Mouse (Mus musculus) fibroblast of lung, adult 2 months (primary cell): ENCODE measurements around the gene Btnl9.
"Not testable (repeated sequence)": the region's sequence is repeated elsewhere in the genome, so short reads cannot be mapped to it uniquely, and the experiment has no call there.

ENCODE experiments used
- DNase-seq: peaks from one replicate; pipeline ENCODE4 v3.0.0-alpha.2; 2011; ENCODE audit warnings: low read depth

The Btnl9 gene

DNA sequence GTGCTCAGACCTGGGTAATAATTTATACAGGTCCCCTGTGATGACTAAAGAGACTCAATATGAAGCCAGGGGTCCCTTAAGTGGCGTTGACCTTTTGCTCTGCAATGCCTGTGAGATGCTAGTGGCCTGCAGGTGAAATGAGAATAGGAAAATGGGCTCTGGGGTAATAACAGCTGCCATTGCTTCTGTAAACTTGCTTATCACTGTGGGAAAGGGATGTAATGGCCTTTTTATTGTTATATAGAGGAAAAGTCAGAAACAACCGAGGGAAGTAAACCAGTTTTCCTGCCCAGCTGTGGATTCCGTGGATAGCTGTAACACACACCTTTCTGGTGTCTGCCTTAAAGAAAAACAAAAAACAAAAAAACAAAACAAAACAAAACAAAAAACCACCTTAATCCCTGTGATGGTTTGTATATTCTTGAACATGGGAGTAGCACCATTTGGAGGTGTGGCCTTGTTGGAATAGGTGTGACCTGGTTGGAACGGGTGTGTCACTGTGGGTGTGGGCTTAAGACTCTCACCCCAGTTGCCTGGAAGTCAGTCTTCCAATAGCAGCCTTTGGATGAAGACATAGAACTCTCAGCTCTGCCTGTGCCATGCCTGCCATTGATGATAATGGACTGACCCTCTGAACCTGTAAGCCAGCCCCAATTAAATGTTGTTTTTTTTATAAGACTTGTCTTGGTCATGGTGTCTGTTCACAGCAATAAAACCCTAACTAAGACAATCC is 10.7 kb downstream of the Btnl9 start:
- DNase-seq = not testable (repeated sequence)

DNA sequence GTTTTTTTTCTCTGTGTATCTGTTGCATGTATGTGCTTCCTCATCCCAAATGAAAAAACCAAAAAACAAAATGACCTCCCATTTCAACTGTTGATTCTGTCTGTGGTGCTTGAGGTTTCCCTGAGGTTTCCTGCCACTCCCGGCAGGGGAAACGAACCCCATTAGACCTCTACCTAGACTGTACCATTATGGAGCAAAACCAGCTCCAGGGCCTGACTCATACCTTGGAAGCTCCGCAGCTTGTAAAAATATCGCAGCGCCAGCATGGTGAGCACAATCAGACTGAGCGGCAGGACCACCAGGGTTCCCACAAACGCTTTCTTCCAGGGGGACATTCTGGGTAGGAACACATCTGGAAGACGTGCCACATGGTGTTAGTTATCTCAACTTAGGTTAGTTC is 11.6 kb downstream of the Btnl9 start:
- DNase-seq = no peak

DNA sequence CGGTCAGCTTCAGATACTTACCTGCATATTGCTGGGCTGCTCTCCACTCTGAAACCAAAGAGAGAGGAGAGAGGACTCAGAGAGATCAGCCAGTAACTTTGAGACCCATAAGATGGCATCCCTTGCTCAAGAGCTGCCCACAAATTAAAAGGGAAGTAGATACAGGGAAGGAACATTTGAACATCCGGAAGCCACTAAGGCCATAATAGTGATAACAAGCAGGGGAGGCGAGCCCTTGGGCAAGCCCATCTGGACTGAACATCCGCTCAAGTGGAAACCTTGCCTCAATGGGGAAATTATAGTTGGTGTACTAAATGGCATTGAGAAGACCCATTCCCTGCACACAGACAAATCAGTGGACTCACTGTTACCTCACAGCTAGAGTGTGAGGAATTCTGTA is 16.4 kb downstream of the Btnl9 start:
- DNase-seq = no peak

DNA sequence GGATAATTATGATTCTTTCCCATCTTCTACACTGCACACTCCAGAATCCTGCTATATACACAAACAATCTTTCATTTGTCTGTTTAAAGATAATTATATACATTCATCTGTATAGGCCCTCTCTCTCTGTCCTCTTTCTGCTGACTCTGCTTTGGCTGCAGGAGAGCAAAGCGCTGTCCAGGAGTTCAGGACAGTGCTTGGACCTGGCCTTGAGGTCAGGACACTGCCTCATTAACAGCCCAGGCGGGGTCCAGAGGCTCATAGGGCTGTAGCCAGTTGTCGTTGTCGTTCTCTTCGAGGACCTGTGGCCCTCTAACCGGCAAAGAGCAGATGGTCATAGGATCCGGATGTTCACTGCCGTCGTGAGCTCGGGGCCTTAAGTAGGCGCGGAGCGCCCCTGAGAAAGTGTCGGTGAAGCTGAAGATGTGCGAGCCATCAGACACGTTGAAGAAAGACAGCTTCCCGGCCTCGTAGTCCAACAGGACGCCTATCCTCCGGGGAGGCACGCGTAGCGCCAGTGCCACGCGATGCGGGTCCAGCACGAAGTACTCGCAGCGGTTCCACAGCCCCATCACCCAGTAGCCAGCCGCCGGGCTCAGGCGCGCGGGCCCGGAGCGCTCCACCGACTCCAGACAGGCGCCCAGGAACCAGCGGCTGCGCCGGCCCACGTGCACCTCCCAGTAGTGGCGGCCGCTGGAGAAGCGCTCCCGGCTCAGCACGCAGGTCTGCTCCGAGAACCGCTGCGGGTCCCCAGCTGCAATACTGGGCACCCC is 17.9 kb downstream of the Btnl9 start:
- no peak for DNase-seq

DNA sequence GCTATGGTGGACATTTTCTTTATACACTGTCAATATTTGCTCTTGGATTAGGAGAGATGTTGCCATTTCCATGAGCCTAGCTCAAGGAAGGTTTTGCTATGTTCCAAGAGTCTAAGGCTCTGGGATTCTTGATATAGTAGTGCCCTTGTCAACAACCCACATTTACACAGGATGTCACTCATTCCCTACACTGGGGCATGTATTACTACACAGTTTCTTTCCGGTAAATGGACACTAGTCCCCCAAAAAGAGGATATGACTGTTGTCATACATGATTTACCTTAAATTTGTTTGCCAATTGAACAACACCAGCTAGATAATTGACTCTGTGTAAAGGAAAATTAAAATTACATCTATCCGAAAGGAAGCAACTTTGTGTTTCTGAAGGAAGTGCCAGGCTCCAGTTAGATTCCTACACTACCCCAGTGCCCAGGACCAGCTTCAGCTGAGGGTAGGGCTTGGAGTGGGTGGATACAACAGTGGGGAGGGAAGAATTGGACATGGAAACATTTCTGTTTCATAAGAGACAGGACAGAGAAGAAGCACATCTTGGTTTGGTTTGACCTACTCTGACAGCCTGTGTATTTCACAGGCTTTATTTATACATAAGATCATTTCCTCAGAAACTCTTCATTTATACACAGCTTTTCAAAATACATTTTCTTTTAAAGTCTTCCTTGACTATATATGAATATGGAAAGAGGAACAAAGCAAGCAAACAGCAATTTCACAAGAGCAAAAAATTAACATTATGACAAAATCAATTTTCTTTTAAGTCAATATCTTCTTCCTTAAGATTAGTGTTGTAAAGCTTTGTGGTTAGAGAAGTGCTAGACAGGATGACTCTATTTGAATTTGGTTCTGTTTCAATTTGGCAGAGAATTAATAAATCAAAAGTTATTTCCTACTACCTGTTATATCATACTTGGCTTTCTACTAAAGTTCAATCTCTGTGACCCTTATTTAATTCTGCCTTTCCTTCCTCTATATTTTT is 29.8 kb downstream of the Btnl9 start:
- DNase-seq = no peak

DNA sequence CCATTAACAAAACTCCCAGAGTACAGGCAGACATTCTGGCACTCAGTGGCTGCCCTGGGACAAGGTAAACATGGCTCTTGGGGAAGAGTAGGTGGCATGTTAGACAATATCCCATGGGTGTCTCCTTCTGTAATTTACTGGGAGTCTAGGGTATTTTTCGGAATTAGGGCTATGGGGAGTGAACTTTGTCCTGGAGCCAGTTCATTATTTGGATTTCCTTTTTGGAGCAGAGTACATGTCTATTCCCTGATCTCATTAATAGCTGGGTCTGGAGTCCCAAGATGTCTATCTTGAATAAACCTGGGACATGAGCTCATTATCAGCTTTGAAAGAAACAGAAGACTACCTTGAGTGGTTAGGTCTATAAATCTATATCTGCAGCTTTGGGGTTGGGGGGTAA is 32.9 kb downstream of the Btnl9 start, which contains the start of gene Olfr1394:
Gene Olfr1394 (plus strand): TSS at position 301 of the 400 bp plus-strand sequence.
- no peak for DNase-seq

DNA sequence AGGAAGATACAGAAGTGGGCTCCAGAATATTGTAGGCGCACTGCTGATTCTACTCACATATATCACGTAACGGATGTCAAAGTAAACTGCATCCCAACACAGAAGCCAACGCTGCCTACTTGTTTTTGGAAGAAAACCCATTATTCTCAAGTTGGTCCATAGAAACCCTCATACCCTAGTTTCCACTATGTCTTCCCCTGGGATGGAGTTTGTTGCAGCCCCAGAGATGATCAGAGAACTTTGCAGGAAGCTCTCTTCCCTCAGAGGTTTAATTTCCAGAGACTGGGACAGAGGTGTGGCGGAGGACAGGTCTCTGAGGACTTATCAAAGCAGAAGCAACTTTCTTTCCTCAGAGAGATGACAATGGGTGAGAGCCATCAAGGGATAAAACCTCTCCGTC is 45.0 kb downstream of the Btnl9 start, which contains the start of gene Olfr1395:
Gene Olfr1395 (plus strand): TSS at position 301 of the 400 bp plus-strand sequence.
- DNase-seq = no peak

DNA sequence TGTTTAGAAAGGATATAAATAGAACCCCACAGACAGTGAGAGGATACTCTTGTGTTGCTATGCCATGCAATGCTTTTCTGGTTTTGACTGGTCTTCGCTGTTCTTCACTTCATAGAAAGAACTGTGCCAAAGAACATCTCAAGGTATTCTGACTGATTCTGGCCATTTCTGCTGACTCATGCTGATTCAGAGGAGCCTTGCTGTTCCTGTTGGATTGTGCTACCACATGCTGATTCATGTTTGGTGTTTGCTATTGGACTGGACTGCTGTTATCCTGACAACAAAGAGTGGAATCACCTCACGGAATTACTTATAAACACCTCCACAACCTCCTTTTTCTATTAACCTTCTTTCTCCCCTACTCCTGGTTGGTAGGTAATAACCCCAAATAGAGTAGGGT is 62.8 kb downstream of the Btnl9 start:
- no peak for DNase-seq

DNA sequence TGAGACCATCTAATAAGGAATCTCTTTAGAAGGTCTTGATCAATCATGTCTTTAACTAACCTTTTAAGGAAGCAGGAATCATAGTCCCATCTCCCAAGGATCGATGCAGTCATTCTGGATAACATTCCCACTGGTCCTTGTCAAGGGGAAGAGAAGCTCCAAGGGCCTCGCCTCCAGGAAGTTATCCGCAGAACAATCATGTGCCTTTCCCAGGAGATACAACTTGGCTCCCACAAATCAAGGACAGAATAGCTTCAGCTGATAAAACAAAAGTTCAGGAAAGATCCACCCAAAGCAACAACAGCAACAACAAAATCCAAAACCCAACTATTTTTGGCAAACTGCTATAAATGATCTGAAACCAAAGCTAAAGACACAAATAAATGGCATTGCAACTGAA is 67.3 kb downstream of the Btnl9 start:
- no peak for DNase-seq
